ENCODE assay signal across 12 mouse cellular contexts in genomic region chr12:16734009-16734408, GRCm38 (mm10).
DNase-seq lines count a peak whose midpoint lies in the region; ATAC-seq lines count a peak whose summit lies in the region.
"Had no signal": no experiment of that assay in that cellular context is flagged by ENCODE, and none has a peak within 500 bp of the region (broad histone marks: within the 10 kb centered on the region; RNA-seq: fewer than 3 reads in every experiment).

No protein-coding gene starts in this region.

- H3K4me2 ChIP-seq in hindbrain, embryonic 14.5 days (replicated peaks) = no peak overlapping the region
- H3K4me2 ChIP-seq in neural tube, embryonic 15.5 days = no peak overlapping the region
- H3K4me2 ChIP-seq in liver, embryonic 11.5 days = no peak overlapping the region

- H3K27ac ChIP-seq in hindbrain, embryonic 10.5 days = peak overlapping the region; percentile 71
- H3K27ac ChIP-seq in hindbrain, embryonic 14.5 days = no peak overlapping the region
- no peak overlapping the region for H3K27ac ChIP-seq in neural tube, embryonic 15.5 days (replicated peaks)
- H3K27ac ChIP-seq in liver, embryonic 11.5 days (ENCODE audit: low read depth, low read length) = no peak overlapping the region

- H3K4me1 ChIP-seq in hindbrain, embryonic 10.5 days (replicated peaks) = peaks cover 83% of the 10 kb centered on the region
- no peaks in the 10 kb centered on the region for H3K4me1 ChIP-seq in hindbrain, embryonic 14.5 days (replicated peaks; ENCODE audit: control insufficient read depth, insufficient read depth, low read length)
- H3K4me1 ChIP-seq in neural tube, embryonic 15.5 days = peaks cover 10% of the 10 kb centered on the region
- no peaks in the 10 kb centered on the region for H3K4me1 ChIP-seq in liver, embryonic 11.5 days (replicated peaks; ENCODE audit: control insufficient read depth, insufficient read depth, low read length)

- H3K27me3 ChIP-seq in hindbrain, embryonic 10.5 days (ENCODE audit: insufficient read depth, poor library complexity, severe bottlenecking) = no peaks in the 10 kb centered on the region
- no peaks in the 10 kb centered on the region for H3K27me3 ChIP-seq in hindbrain, embryonic 14.5 days (ENCODE audit: control insufficient read depth, insufficient read depth, low read length)
- no peaks in the 10 kb centered on the region for H3K27me3 ChIP-seq in neural tube, embryonic 15.5 days (replicated peaks)
- no peaks in the 10 kb centered on the region for H3K27me3 ChIP-seq in liver, embryonic 11.5 days (replicated peaks; ENCODE audit: control insufficient read depth, insufficient read depth, low read length)

- peak; percentile 84 for DNase-seq in hindbrain, embryonic 10.5 days (ENCODE audit: low spot score)
- DNase-seq in hindbrain, embryonic 14.5 days (ENCODE audit: low spot score) = no peak
- peak; percentile 60 for DNase-seq in neural tube, embryonic 10.5 days (ENCODE audit: extremely low spot score, low spot score)
- no peak for DNase-seq in liver, embryonic 11.5 days (ENCODE audit: low spot score)
- no peak for DNase-seq in spleen, adult 12 weeks (ENCODE audit: low spot score)
- DNase-seq in cerebellum, adult 11-12 months = no peak
- no peak for DNase-seq in cerebellum, postnatal 36 days
- DNase-seq: cerebellum, postnatal 10 days; layer of hippocampus, adult 9-11 months; lung, adult 18-20 months; midbrain, embryonic 14.5 days had no signal

- no peak overlapping the region for H3K9ac ChIP-seq in hindbrain, embryonic 14.5 days
- H3K9ac ChIP-seq in neural tube, embryonic 15.5 days (replicated peaks) = no peak overlapping the region
- no peak overlapping the region for H3K9ac ChIP-seq in liver, embryonic 11.5 days (ENCODE audit: low read depth, low read length)

- WGBS in hindbrain, embryonic 10.5 days = 35% methylated on average over 8 of the region's 8 CpGs
- WGBS in hindbrain, embryonic 14.5 days = 40% methylated on average over 8 of the region's 8 CpGs
- 35% methylated on average over 8 of the region's 8 CpGs for WGBS in neural tube, embryonic 15.5 days
- WGBS in liver, embryonic 11.5 days = 70% methylated on average over 8 of the region's 8 CpGs

- H3K9me3 ChIP-seq in hindbrain, embryonic 10.5 days = no peaks in the 10 kb centered on the region
- no peaks in the 10 kb centered on the region for H3K9me3 ChIP-seq in hindbrain, embryonic 14.5 days (ENCODE audit: control insufficient read depth, low read length)
- no peaks in the 10 kb centered on the region for H3K9me3 ChIP-seq in neural tube, embryonic 15.5 days (replicated peaks)
- no peaks in the 10 kb centered on the region for H3K9me3 ChIP-seq in liver, embryonic 11.5 days (ENCODE audit: control insufficient read depth, low read length)

- no peak overlapping the region for H3K4me3 ChIP-seq in hindbrain, embryonic 10.5 days
- no peak overlapping the region for H3K4me3 ChIP-seq in hindbrain, embryonic 14.5 days (replicated peaks; ENCODE audit: low read length)
- no peak overlapping the region for H3K4me3 ChIP-seq in neural tube, embryonic 15.5 days (replicated peaks)
- H3K4me3 ChIP-seq in liver, embryonic 11.5 days (ENCODE audit: low read depth, low read length) = no peak overlapping the region

- ATAC-seq in hindbrain, embryonic 14.5 days (ENCODE audit: low FRiP score) = no peak
- ATAC-seq in neural tube, embryonic 15.5 days (ENCODE audit: low FRiP score) = no peak
- peak; percentile 18; the same call in 1 of the 2 replicates for ATAC-seq in liver, embryonic 11.5 days (replicated peaks; ENCODE audit: low FRiP score)

- H3K36me3 ChIP-seq in hindbrain, embryonic 10.5 days = peaks cover 90% of the 10 kb centered on the region
- no peaks in the 10 kb centered on the region for H3K36me3 ChIP-seq in hindbrain, embryonic 14.5 days (replicated peaks; ENCODE audit: control insufficient read depth, insufficient read depth)
- no peaks in the 10 kb centered on the region for H3K36me3 ChIP-seq in neural tube, embryonic 15.5 days
- no peaks in the 10 kb centered on the region for H3K36me3 ChIP-seq in liver, embryonic 11.5 days (ENCODE audit: control insufficient read depth, insufficient read depth, low read length)

Comparison
In these comparisons a context has a peak if more than half of its experiments do, and no peak if none do; other contexts are left out.
1. DNase-seq: peak in hindbrain, embryonic 10.5 days (single experiment) and neural tube, embryonic 10.5 days (single experiment); none in hindbrain, embryonic 14.5 days (single experiment), liver, embryonic 11.5 days (single experiment), spleen, adult 12 weeks (single experiment), cerebellum, adult 11-12 months (single experiment) and cerebellum, postnatal 36 days (0 of 2).